Mouse (Mus musculus) ovary, postnatal 36 days (tissue): ENCODE results near the gene B3gnt6.

Experiments used
- DNase-seq: peaks from one replicate; pipeline ENCODE4 v3.0.0; 2022; ENCODE audit warnings: low spot score, mixed read lengths

Gene B3gnt6

DNA sequence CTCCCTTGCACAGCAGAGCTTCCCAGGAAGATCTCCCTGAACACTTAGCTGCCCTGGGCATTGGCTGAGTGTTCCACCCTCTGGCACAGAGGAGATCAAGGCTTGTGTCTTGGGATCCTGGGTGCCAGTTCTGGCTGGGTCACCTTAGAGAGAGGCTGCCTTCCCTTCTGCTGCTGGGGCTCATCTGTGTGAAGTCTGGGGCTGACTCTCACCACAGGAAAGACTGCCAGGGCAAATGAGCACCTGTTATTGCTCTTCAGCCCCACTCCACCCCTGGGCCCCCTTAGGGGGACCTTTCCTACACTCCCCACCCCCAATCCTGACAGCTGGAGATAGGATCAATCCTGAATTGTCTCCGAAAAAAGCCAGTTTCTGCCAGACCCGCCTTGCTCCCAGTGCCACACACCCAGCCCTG is 22.2 kb downstream of the B3gnt6 start:
- no peak for DNase-seq

GRCm38 (mm10) chr7:98176322-98177070 is 22.8 kb downstream of the B3gnt6 start:
- no peak for DNase-seq

DNA sequence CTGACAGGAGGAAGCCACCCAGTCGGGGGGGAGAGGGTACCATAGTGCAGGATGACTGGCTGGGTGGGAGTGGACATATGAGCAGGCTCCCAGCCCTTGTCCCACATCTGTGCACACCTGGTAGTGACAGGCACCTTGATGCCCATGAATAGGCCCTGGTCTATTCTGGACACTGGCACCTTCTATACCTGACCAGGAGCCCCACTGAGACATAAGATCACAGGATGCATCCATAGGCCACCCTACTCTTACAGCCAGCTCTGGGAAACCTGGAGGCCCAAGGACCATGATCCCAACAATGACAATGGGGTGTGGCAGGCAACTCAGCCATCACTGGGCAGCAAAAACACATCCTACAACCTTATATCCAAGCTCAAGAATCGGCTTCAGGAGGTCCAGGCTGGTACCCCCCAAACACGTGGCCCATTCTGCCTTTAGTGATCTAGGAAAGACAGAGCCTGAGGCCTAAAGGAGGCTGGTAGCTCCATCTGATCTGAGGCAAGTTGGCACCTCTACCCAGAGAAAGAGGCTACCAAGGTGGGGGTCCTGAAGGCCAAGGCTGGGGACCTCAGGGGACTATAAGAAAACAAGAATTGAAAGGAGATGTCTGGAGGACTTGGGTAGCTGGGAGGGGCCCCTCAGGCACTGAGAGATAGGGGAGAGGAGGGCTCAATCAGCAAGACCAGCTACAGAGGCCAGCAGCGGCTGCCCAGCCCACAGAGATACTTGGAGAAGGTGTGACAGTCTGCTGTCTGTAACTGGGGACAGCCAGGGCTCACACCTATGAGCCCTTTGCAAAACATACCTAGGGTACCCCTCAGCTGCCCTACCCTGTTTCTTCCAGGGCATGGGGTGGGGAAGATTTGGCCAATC is 24.2 kb downstream of the B3gnt6 start:
- no peak for DNase-seq

- no peak for DNase-seq
These were observed 25.9 kb downstream of the B3gnt6 start for GRCm38 (mm10) chr7:98173408-98173807.

- no peak for DNase-seq
These were observed 26.6 kb downstream of the B3gnt6 start for GRCm38 (mm10) chr7:98172661-98173060.

GRCm38 (mm10) chr7:98171141-98172073 is 27.9 kb downstream of the B3gnt6 start:
- DNase-seq: no peak

DNA sequence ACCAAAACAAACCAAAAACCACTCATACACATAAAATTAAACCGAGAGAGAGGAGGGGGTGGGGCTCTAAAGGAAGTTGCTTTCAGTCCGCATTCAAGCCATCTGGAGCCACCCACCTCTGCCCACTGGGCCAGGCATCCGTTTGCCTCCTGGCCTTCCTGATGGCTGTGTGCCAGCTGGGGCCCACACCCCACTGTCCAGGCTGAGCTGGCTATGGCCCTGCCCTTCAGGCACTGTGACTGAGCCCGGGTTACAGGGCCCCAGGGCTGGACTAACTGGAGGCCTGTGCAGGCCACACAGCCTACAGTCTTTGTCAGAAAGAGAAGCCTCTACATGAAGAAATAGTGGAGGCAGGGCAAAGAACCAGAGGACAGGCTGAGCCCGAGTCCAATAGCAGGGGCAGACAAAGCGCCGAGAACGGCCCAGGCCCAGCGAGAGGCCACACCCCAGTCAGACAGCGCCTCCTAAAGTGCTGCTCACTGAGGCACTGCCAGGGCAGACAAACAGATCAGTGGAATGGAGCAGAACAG is 34.2 kb downstream of the B3gnt6 start:
- DNase-seq: peak; percentile 50

DNA sequence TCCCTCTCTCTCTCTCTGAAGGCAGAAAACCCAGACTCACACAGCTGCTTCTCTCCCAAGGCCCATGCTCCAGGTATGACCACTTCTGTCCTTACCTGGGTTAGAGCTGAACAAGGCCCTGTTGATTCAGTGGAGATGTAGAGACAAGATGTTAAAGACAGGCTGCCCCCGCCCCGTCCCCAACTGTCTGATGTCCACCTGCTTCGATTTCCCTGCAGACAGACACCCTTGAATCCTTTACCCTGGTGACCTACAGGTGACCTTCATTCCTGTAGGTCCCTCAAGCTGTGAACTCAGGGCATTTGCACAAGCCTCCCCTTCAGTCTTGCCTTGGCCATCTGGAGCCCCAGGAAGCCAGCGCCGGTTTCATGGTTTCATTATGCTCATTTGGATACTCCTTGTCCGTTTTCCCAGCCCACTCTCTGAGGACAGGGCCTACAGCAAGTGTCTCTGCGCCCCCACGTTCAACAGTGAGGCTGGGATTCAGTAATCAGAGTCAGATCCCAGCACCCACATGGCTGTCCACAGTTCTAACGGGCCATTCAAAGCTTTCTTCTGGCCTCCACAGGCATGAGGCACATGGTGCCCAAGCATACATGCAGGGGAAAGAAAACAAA is 34.8 kb downstream of the B3gnt6 start:
- no peak for DNase-seq

GRCm38 (mm10) chr7:98163700-98164099 is 35.6 kb downstream of the B3gnt6 start:
- no peak for DNase-seq

- no peak for DNase-seq
These were observed 37.0 kb downstream of the B3gnt6 start for GRCm38 (mm10) chr7:98162239-98162638.

DNA sequence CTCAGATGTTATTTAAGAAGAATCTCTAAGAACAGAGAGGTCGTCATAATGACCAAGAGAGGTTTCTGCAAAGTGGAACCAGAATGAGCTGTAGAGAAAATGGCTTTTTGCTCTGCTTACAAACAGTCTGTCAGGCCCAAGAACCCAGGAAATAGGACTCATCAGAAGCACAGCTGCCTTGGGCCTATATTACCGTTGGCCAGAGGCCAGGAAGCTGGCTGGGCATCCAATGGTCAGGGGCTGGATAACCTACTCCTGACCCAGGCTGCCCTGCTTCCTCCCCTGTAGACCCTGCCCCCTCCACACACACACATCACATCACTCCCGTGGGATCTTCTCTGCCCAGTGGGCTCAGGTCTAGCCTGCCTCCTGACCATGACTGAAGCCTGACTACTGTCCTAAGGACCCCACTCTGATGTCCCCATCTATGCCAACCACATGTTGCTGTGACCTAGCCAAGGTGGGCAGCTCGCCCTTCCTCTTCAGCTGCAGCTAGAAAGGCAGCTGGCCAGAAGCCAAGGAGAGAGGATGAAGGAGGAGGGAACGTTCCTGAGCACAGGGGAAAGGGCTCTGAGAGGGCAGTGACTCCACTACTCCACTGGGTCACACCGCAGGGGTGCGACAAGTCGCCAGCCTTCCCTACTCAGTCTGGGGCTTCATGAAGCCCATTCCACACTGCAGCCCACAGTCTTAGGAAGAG is 39.1 kb downstream of the B3gnt6 start:
- DNase-seq: no peak

DNA sequence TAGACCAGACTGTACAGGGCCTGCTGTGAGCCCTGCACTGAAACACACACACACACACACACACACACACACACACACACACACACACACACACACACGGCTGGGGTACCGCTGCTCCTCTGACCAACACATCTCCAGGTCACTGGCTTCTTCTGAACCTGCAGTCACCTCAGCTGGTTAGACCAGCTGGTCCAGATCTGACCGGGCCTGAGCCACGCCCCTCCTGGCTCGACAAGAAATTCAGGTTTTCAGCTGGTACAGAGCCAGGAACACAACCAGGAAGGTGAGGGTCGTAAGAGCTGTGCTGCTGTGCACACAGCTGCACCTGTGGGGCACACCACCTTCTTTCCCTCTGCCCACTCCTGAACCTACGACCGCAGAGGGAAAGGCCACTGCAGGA is 40.8 kb downstream of the B3gnt6 start:
- DNase-seq: no peak

- no peak for DNase-seq
These were observed 41.5 kb downstream of the B3gnt6 start for GRCm38 (mm10) chr7:98157636-98158332.

GRCm38 (mm10) chr7:98156280-98156665 is 43.0 kb downstream of the B3gnt6 start:
- peak; percentile 57 for DNase-seq

DNA sequence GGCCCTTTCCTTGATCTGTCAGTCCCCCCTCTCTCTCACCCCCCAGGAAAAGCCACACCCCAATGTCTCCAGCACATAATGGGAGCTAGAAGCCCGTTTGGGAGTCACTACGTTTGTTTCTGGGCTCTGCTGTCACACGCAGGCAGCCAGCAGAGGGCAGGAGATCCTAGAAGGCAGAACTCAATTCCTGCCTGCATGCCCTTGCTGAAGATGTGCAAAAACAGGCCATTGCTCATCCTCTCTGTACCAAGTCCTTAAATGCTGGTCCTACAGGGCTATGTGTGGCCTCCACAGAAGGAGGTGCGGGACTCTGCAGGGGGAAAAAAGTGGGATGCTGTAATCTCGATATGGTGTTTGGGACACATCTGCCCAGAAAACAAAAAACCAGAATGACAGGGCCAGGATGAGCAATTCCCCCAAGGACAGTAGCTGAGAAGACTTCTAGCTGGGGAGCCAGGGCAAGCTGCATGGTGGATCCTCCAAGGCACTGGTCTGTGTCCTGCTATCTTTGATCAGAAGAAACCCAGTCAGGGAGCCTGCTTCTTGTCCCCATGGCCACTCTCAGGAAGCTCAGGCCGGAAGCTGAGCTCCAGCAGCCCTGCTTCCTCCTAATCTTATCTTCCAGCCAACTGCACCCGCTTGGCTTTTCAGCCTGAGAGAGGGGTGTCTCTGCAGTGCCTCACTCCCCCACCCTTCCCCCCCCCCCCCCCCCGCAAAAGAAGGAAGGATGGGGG is 43.6 kb downstream of the B3gnt6 start:
- peak; percentile 76 for DNase-seq

DNA sequence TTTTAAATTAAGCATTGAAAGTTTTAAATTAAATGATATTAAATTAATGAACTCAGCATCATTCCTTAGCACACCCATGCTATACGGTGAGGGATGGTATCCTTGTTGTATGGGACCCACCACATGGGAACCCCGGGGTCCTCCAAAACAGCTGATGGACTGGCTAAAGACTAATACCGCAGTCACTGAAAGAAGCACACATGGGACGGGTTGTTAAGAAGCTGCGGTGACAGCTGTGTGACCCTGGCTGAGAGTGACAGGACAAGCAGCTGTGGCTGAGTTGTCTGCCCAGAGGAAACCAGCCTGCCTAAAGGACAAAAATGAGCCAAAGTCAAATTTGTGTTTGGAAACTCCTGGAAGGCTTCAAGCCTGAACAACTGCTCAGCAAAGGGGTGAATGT is 45.4 kb downstream of the B3gnt6 start:
- no peak for DNase-seq

DNA sequence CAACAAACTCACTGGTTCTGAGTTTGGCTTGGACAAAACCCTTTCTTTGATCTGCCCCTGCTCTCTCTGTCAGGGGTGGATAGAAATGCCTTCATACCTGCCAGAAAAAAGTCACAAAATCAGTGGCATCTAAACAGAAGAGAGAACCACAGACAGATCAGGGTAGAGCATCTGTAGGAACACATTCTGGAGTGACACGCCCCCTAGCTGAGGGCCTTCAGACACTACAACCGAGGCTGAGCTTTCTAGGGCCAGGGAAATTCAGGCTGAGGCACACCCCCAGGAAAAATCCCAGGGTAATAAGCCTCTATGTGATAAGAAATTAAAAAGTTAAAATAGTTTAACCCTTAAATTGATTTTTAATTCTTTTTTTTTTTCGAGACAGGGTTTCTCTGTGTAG is 45.9 kb downstream of the B3gnt6 start:
- DNase-seq: no peak

DNA sequence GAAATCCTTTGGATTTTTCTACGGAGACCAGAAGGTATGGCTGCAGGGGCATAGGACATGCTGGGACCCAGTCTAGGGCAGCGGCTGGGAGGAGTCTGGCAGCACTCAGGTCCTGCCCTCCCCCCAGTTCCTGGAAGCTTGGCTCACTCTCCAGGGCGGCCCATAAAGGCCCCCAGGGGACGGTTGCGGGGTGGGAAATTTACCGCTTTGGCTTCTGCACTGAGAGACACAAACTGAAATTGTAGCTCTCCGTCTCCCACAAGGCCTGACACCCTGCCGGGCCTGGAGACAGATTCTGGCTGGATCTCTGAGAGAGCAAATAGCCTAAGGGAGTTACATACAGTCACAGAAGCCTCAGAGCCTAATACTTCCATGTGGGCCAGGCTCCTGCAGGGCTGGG is 46.9 kb downstream of the B3gnt6 start:
- DNase-seq: no peak

- no peak for DNase-seq
These were observed 48.8 kb downstream of the B3gnt6 start for GRCm38 (mm10) chr7:98150525-98150924.

DNA sequence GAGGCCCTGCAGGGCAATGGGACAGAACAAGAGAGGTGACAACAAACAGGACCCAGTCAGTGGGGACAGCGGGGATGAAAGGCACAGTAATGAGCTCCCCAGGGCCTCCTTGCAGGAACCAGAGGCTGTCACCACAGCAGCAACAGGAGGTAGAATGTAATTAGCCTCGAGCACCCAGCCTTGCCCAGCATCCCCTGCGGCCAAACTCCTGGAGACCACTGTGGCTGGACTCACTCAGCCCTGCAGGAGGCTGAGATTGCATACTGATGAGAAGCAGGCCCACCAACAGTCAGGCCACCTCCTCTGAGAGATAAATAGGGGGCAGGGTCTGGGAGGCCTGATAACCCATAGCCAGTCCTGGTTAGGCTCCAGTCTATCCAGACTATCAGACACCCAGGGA is 49.5 kb downstream of the B3gnt6 start:
- no peak for DNase-seq
